Mouse (Mus musculus) ES-E14 (cell line): ENCODE results near the gene Rsph9. TPM values are rescaled to one million over a fixed set of nuclear protein-coding genes. Genes with fewer than 3 reads are reported as not detected.
A peak's percentile ranks its signal among the peaks of the same experiment; 100 is the strongest.

Experiments
- DNase-seq: peaks from one replicate; pipeline ENCODE4 v3.0.0-alpha.2; 2013; ENCODE audit warnings: low read depth, low spot score
- H3K27ac ChIP-seq: 2 replicates; pipeline ENCODE4 v1.5.1; 2012; ENCODE audit warnings: low read depth, mild to moderate bottlenecking, low read length, moderate library complexity, mixed read lengths; ENCODE audit not compliant: poor library complexity, insufficient read depth, severe bottlenecking
- H3K36me3 ChIP-seq: 2 replicates; pipeline ENCODE4 v1.6.1; 2012; ENCODE audit warnings: mild to moderate bottlenecking, low read length, moderate library complexity, mixed read lengths; ENCODE audit not compliant: control insufficient read depth, poor library complexity, insufficient read depth, severe bottlenecking
- H3K4me1 ChIP-seq, 2 experiments: fragments of 150-350 bp in 1 of 2; sonication (generic) in 1 of 2; 2 replicates each; pipeline ENCODE4 v1.6.1; 2012; ENCODE audit warnings: low read length in 2 of 2, mild to moderate bottlenecking in 1 of 2, mixed read lengths in 1 of 2; ENCODE audit not compliant: control insufficient read depth in 2 of 2, insufficient read depth in 2 of 2, poor library complexity in 1 of 2
- H3K4me3 ChIP-seq, 2 experiments: fragments of 150-350 bp in 1 of 2; sonication (generic) in 1 of 2; 2 replicates each; pipeline ENCODE4 v1.5.1; 2012; ENCODE audit warnings: low read length in 2 of 2, low read depth in 1 of 2, mild to moderate bottlenecking in 1 of 2, mixed read lengths in 1 of 2; ENCODE audit not compliant: insufficient read depth in 1 of 2, poor library complexity in 1 of 2, severe bottlenecking in 1 of 2
- H3K9ac ChIP-seq: 2 replicates; pipeline ENCODE4 v1.6.1; 2012; ENCODE audit warnings: low read depth, mild to moderate bottlenecking, low read length, mixed read lengths; ENCODE audit not compliant: poor library complexity, insufficient read depth, severe bottlenecking
- H3K9me3 ChIP-seq: fragments of 150-350 bp; sonication (generic); 2 replicates; pipeline ENCODE4 v1.6.1; 2012; ENCODE audit warnings: low read depth, mild to moderate bottlenecking, low read length; ENCODE audit not compliant: control insufficient read depth, insufficient read depth
- CHD2 ChIP-seq: IDR thresholded peaks from 2 replicates; pipeline ENCODE4 v1.6.1; 2014; ENCODE audit warnings: mild to moderate bottlenecking, low read depth, low read length, inconsistent platforms
- HCFC1 ChIP-seq: IDR thresholded peaks from 2 replicates; pipeline ENCODE4 v1.6.1; 2012; ENCODE audit warnings: low read length, inconsistent platforms, borderline replicate concordance; ENCODE audit not compliant: insufficient read depth
- MAFK ChIP-seq: IDR thresholded peaks from 2 replicates; pipeline ENCODE4 v1.6.1; 2014; ENCODE audit warnings: mild to moderate bottlenecking, low read depth, low read length, inconsistent platforms; ENCODE audit not compliant: insufficient read depth
- ZC3H11A ChIP-seq: IDR thresholded peaks from 2 replicates; pipeline ENCODE4 v1.6.1; 2012; ENCODE audit warnings: low read depth, mild to moderate bottlenecking, inconsistent platforms, low read length, borderline replicate concordance
- ZNF384 ChIP-seq: IDR thresholded peaks from 2 replicates; pipeline ENCODE4 v1.6.1; 2012; ENCODE audit warnings: low read depth, low read length, inconsistent platforms
- in situ Hi-C, 2 experiments: fragments of 600-800 bp; cut with MboI; formaldehyde crosslinking; loops; one replicate each; pipeline ENCODE4 v1.15.1; 2025; ENCODE audit warnings: low sequenced_read_pairs in 2 of 2, inconsistent platforms in 1 of 2; ENCODE audit not compliant: unreplicated experiment in 2 of 2
- total RNA-seq: library from RNA; depleted of rRNA; stranded (reverse); fragments of 300-350 nt; gene quantifications from 2 replicates; pipeline ENCODE4 v1.2.3, GENCODE M21; 2012

The Rsph9 gene
- total RNA-seq, 1 experiment, result 0.85 TPM

GRCm38 (mm10) chr17:46108286-46108685, 35.7 kb downstream of the Rsph9 start:
- no peaks in the 10 kb centered on the region for H3K9me3 ChIP-seq
- H3K36me3 ChIP-seq, result no peaks in the 10 kb centered on the region
- TF ChIP-seq HCFC1 (no peak), MAFK (no peak), CHD2 (no peak), ZNF384 (no peak), ZC3H11A (no peak)
- no peaks in the 10 kb centered on the region for H3K4me1 ChIP-seq
- H3K9ac ChIP-seq, result no peak overlapping the region
- in situ Hi-C loops, result no loop called here
- H3K4me3 ChIP-seq, result no peak overlapping the region
- H3K27ac ChIP-seq, result no peak overlapping the region
- DNase-seq, result no peak

DNA sequence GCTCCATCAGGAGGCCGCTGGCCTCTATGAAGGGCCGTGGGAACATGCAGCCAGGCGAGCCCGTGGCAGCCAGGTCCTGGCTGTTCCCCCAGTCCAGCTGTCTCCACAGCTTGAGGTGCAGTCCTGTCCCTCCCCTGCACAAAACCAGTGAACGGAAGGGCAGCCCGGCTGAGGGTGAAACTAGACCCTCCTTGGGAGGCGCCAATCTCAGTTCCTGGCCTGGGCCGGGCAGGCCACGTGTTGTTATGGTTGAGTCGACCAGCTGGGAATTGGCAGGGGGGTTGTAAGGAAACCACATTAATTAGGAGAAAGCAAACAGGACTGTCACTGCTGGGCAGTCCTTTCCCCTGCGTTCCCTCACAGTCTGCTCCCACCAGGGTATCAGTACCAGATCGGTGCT, 39.5 kb downstream of the Rsph9 start:
- in situ Hi-C loops, result no loop called here
- no peak for DNase-seq
- no peak overlapping the region for H3K9ac ChIP-seq
- H3K9me3 ChIP-seq, result no peaks in the 10 kb centered on the region
- H3K36me3 ChIP-seq, result no peaks in the 10 kb centered on the region
- TF ChIP-seq MAFK, result no peak
- TF ChIP-seq HCFC1, result no peak
- no peak for TF ChIP-seq CHD2
- TF ChIP-seq ZC3H11A, result no peak
- no peak for TF ChIP-seq ZNF384
- H3K4me1 ChIP-seq, result no peaks in the 10 kb centered on the region
- no peak overlapping the region for H3K27ac ChIP-seq
- peak overlapping the region in 1 of 2 experiments; percentile 15; a peak in 1 of 4 replicates for H3K4me3 ChIP-seq

GRCm38 (mm10) chr17:46102608-46103159, 41.3 kb downstream of the Rsph9 start:
- Histone ChIP-seq H3K9me3 (no peaks in the 10 kb centered on the region), H3K4me1 (no peaks in the 10 kb centered on the region), H3K27ac (no peak overlapping the region), H3K36me3 (no peaks in the 10 kb centered on the region), H3K4me3 (no peak overlapping the region), H3K9ac (no peak overlapping the region)
- TF ChIP-seq CHD2, result no peak
- TF ChIP-seq MAFK, result 0 out of 2 replicates have a peak, but pooled peaks have one; percentile 50
- DNase-seq, result no peak
- in situ Hi-C loops, result no loop called here

- H3K9ac ChIP-seq, result no peak overlapping the region
- in situ Hi-C loops, result no loop called here
- no peak for DNase-seq
- H3K4me3 ChIP-seq, result no peak overlapping the region
- no peaks in the 10 kb centered on the region for H3K36me3 ChIP-seq
- H3K27ac ChIP-seq, result no peak overlapping the region
- no peaks in the 10 kb centered on the region for H3K9me3 ChIP-seq
- TF ChIP-seq ZC3H11A, result no peak
- TF ChIP-seq ZNF384, result no peak
- no peak for TF ChIP-seq MAFK
- no peak for TF ChIP-seq HCFC1
- no peak for TF ChIP-seq CHD2
- H3K4me1 ChIP-seq, result no peaks in the 10 kb centered on the region
These were observed 42.1 kb downstream of the Rsph9 start for GRCm38 (mm10) chr17:46101906-46102305.

GRCm38 (mm10) chr17:46098525-46098924, 45.5 kb downstream of the Rsph9 start:
- Histone ChIP-seq H3K36me3 (no peaks in the 10 kb centered on the region), H3K4me3 (no peak overlapping the region), H3K4me1 (no peaks in the 10 kb centered on the region), H3K27ac (no peak overlapping the region), H3K9ac (no peak overlapping the region), H3K9me3 (no peaks in the 10 kb centered on the region)
- no peak for DNase-seq
- TF ChIP-seq MAFK, result no peak
- TF ChIP-seq CHD2, result no peak
- no peak for TF ChIP-seq ZC3H11A
- TF ChIP-seq HCFC1, result no peak
- TF ChIP-seq ZNF384, result no peak
- in situ Hi-C loops, result no loop called here
